Mouse (Mus musculus): ENCODE measurements at regions not wholly inside any gene's neighbourhood (a gene's known extent, or its start where the extent isn't known, plus 50 kb on each side); places are given as distances from the start of the nearest gene placed in this dataset.

DNA sequence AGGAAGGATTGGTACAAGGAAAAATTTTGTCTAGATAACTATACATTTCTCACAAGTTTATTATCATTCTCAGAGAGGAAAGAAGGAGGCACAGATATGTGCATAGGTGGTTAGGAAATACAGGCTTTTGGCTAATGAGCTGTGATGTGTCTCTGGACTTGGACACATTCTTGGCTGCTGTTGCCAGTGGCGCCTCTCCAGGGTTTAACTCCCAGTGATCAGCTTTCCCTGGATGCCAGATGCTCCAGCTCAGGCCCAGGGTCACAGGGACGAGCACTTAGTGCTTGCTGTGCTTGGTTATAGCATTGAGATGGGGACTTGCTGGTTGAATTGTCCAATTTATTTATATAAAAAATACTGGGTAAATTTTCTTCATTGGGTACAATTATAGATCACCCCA lies 215.3 kb upstream of the Unc93a2 start:
- TF ChIP-seq CTCF (conservative IDR thresholded peaks at IDR 0.05; ENCODE audit: insufficient read depth, insufficient read length, low read depth, low read length): no peak
- TF ChIP-seq POLR2A (IDR thresholded peaks at IDR 0.05; ENCODE audit: low read depth, low read length): no peak
